Mouse (Mus musculus): Measurements from ENCODE around the gene Fam126a.

GRCm38 (mm10) chr5:24053245-24054190, 23.0 kb upstream of the Fam126a start:
- no peak for TF ChIP-seq CTCF (IDR thresholded peaks at IDR 0.05; ENCODE audit: control insufficient read depth, insufficient read depth, insufficient replicate concordance, low read depth, low read length)
- TF ChIP-seq POLR2A (IDR thresholded peaks at IDR 0.05; ENCODE audit: control insufficient read depth, low read depth, low read length): no peak

Data from testis, adult 2 months (tissue).